Mouse (Mus musculus) heart, embryonic 15.5 days (tissue): ENCODE data around the gene Rbm47. TPM values are rescaled to one million over a fixed set of nuclear protein-coding genes. Genes with fewer than 3 reads are reported as not detected.

Experiments used
- ATAC-seq: fragments of 200-750 bp; cut with Nextera tagmentation; replicated peaks from 2 replicates; pipeline ENCODE4 v1.8.0; 2017; ENCODE audit warnings: low read depth, moderate TSS enrichment; ENCODE audit not compliant: insufficient number of reproducible peaks, insufficient read depth, low FRiP score
- H3K27ac ChIP-seq: fragments of 300-500 bp; sonication (generic); 2 replicates; pipeline ENCODE4 v1.5.1; 2015; ENCODE audit warnings: mild to moderate bottlenecking, inconsistent platforms
- H3K27me3 ChIP-seq: fragments of 300-500 bp; sonication (generic); 2 replicates; pipeline ENCODE4 v1.6.1; 2015; ENCODE audit warnings: inconsistent platforms
- H3K36me3 ChIP-seq: fragments of 300-500 bp; sonication (generic); 2 replicates; pipeline ENCODE4 v1.6.1; 2015; ENCODE audit warnings: mild to moderate bottlenecking, inconsistent platforms
- H3K4me1 ChIP-seq: fragments of 300-500 bp; sonication (generic); replicated peaks from 2 replicates; pipeline ENCODE4 v1.6.1; 2015; ENCODE audit warnings: inconsistent platforms
- H3K4me2 ChIP-seq: fragments of 300-500 bp; sonication (generic); 2 replicates; pipeline ENCODE4 v1.6.1; 2015; ENCODE audit warnings: inconsistent platforms, mild to moderate bottlenecking, moderate library complexity
- H3K4me3 ChIP-seq: fragments of 300-500 bp; sonication (generic); 2 replicates; pipeline ENCODE4 v1.5.1; 2015; ENCODE audit warnings: mild to moderate bottlenecking, inconsistent platforms
- H3K9ac ChIP-seq: fragments of 300-500 bp; sonication (generic); 2 replicates; pipeline ENCODE4 v1.6.1; 2015; ENCODE audit warnings: mild to moderate bottlenecking, inconsistent platforms
- H3K9me3 ChIP-seq: fragments of 300-500 bp; sonication (generic); replicated peaks from 2 replicates; pipeline ENCODE4 v1.6.1; 2016; ENCODE audit warnings: inconsistent platforms
- WGBS: fragments of 180-500 bp; shearing (Covaris S2); methylation state at CpG from one replicate; pipeline ENCODE4 v1.1.7; 2015; ENCODE audit warnings: mixed read lengths; 5-methylcytosine and 5-hydroxymethylcytosine counted together
- polyA plus RNA-seq: library from polyadenylated mRNA; unstranded; fragments of >200 nt; fragmentation: Nextera tagmentation; extraction: Ambion mirVana; gene quantifications from 2 replicates; pipeline ENCODE4 v1.2.1, GENCODE M21; 2015

The Rbm47 gene
- polyA plus RNA-seq, 1 experiment from 2014 or later: 2.1 TPM

- Histone ChIP-seq H3K36me3 (no peaks in the 10 kb centered on the region), H3K27me3 (0 out of 2 replicates have a peak, but pooled peaks cover under 1% of the 10 kb centered on the region), H3K9ac (no peak overlapping the region), H3K4me3 (no peak overlapping the region), H3K4me1 (no peaks in the 10 kb centered on the region), H3K4me2 (no peak overlapping the region), H3K9me3 (no peaks in the 10 kb centered on the region), H3K27ac (no peak overlapping the region)
- ATAC-seq: no peak
- 78% methylated on average over 14 of the region's 14 CpGs for WGBS
These were observed 29.6 kb downstream of the Rbm47 start for GRCm38 (mm10) chr5:66143093-66144032.

- no peak overlapping the region for H3K9ac ChIP-seq
- no peak for ATAC-seq
- WGBS: 87% methylated on average over 4 of the region's 4 CpGs
These were observed 31.4 kb downstream of the Rbm47 start for GRCm38 (mm10) chr5:66141474-66141873.

DNA sequence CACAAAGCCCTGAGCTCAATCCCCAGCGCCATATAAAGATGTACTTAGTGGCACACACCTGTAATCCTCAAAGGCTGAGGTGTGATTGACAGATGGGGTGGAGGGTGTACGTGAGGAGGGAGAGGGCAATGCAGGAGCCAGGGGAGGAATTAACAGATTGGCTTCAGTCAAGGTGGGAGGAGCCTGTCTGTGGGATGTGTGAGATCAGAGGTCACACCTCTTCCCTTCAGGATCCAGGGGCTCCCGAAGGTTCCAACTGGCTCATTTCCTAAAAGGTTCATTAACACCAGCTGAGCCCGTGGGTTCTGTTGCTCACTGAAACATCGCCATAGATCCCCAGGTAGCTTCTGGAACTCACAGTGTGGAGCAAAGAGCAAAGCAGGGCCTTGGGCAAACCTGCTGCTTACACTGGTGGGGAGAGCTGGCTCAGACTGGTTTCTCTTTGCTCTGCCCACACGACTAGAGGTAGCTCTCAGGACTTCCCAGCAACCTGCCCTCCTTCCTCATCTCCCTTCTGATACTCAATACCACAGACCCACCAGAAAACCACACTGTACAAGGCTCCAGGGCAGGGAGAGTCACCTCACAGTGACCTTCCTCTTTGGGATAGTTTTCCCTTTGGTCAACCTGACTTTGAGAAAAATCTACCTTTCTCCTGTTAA is 33.2 kb downstream of the Rbm47 start:
- Histone ChIP-seq H3K9me3 (no peaks in the 10 kb centered on the region), H3K4me3 (no peak overlapping the region), H3K9ac (no peak overlapping the region), H3K4me1 (no peaks in the 10 kb centered on the region), H3K27ac (no peak overlapping the region), H3K4me2 (no peak overlapping the region), H3K27me3 (no peaks in the 10 kb centered on the region), H3K36me3 (no peaks in the 10 kb centered on the region)
- ATAC-seq: no peak
- WGBS: 31% methylated on average over 6 of the region's 6 CpGs

More at GRCm38 (mm10) chr5:66141474-66141873, 31.4 kb downstream of the Rbm47 start:
- H3K4me1 ChIP-seq: no peaks in the 10 kb centered on the region
- no peaks in the 10 kb centered on the region for H3K9me3 ChIP-seq
- H3K36me3 ChIP-seq: no peaks in the 10 kb centered on the region
- no peak overlapping the region for H3K4me2 ChIP-seq
- no peak overlapping the region for H3K27ac ChIP-seq
- no peaks in the 10 kb centered on the region for H3K27me3 ChIP-seq
- H3K4me3 ChIP-seq: no peak overlapping the region

DNA sequence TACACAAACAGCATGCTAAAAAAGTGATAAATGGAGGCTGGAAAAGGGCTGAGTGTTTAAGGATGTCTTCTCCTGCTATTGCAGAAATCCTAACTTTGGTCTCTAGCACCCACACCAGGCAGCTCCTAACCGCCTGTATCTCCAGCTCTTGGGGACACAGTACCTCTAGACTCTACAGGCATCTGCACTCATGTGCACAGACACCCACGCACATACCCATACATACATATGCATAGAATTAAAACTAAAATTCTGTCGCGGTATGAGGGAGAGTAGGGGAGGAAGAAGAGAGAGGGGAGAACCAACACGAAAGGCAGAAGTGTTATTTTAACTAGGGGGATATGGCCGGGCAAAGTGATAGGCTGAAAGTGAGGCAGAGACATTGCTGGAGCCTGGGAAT is 33.7 kb downstream of the Rbm47 start:
- no peak for ATAC-seq
- no peaks in the 10 kb centered on the region for H3K9me3 ChIP-seq
- H3K27me3 ChIP-seq: no peaks in the 10 kb centered on the region
- no peak overlapping the region for H3K27ac ChIP-seq
- H3K36me3 ChIP-seq: no peaks in the 10 kb centered on the region
- WGBS: 65% methylated on average over 6 of the region's 6 CpGs
- H3K9ac ChIP-seq: no peak overlapping the region
- H3K4me2 ChIP-seq: no peak overlapping the region
- H3K4me3 ChIP-seq: no peak overlapping the region
- no peaks in the 10 kb centered on the region for H3K4me1 ChIP-seq

DNA sequence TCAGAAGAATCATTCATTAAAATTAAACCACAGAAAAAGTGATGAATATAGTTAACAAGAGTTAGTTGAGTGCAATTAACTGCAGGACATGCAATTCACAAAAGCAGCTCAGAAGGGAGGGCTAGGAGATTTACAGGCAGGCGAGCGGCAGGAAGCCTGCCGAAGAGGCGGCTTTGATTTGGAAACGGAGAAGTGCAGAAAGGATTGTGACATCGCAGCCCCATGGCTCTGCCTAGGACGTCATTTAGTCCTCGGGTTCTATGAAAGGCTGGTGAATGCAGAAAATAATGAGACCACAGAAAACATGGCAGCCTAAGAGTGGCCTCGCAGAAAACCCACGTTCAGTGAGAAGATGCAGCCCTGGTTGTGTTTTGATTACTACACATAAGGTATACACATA is 34.3 kb downstream of the Rbm47 start:
- Histone ChIP-seq H3K9me3 (no peaks in the 10 kb centered on the region), H3K4me2 (no peak overlapping the region), H3K27ac (no peak overlapping the region)

GRCm38 (mm10) chr5:66137250-66137649 is 35.7 kb downstream of the Rbm47 start:
- Histone ChIP-seq H3K27me3 (no peaks in the 10 kb centered on the region), H3K9me3 (no peaks in the 10 kb centered on the region), H3K27ac (no peak overlapping the region), H3K4me3 (no peak overlapping the region), H3K36me3 (no peaks in the 10 kb centered on the region), H3K4me1 (no peaks in the 10 kb centered on the region), H3K9ac (no peak overlapping the region), H3K4me2 (no peak overlapping the region)
- ATAC-seq: no peak
- WGBS: 60% methylated on average over 4 of the region's 4 CpGs

More for the DNA sequence above, 34.3 kb downstream of the Rbm47 start:
- H3K36me3 ChIP-seq: no peaks in the 10 kb centered on the region
- 33% methylated on average over 10 of the region's 10 CpGs for WGBS
- ATAC-seq: no peak
- no peaks in the 10 kb centered on the region for H3K4me1 ChIP-seq
- no peak overlapping the region for H3K9ac ChIP-seq
- no peak overlapping the region for H3K4me3 ChIP-seq
- H3K27me3 ChIP-seq: no peaks in the 10 kb centered on the region

- Histone ChIP-seq H3K27ac (no peak overlapping the region), H3K4me2 (no peak overlapping the region), H3K9me3 (no peaks in the 10 kb centered on the region), H3K27me3 (no peaks in the 10 kb centered on the region), H3K36me3 (no peaks in the 10 kb centered on the region), H3K4me3 (no peak overlapping the region), H3K9ac (no peak overlapping the region), H3K4me1 (no peaks in the 10 kb centered on the region)
- no peak for ATAC-seq
- 73% methylated on average over 3 of the region's 3 CpGs for WGBS
These were observed 37.1 kb downstream of the Rbm47 start for GRCm38 (mm10) chr5:66135853-66136210.

DNA sequence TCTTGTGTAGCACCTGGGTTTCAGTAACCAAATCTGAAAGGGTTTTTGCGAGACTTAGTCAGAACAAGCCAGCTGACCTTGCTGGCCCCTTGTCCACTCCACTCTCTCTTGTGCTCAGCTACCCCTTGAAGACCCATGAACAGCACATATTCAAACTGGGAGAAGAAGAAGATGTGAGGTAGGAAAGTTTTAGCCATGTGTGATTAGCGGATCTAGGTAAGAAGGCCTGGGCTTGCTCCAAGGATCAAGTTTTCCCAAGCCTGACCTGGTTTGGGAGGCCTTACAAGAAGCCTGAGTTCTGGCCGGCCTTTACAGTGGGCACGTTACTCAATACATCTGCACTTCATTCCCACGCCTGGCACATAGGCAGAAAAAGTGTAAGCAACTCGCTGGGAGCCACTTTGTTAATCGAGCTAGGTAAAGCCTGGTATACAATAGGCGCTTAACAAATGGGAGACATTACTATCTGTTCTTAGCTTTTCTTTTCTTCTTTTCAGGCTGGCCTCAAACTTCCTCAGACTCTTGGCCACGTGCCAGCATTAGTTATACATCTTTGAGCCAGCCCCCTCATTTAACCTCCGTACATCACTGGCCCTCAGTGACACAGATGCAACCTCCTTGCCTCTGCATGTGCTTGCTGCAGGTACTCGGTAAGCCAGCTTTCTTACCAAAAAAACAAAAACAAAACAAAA is 37.6 kb downstream of the Rbm47 start:
- Histone ChIP-seq H3K27ac (no peak overlapping the region), H3K4me2 (no peak overlapping the region), H3K4me3 (no peak overlapping the region), H3K9ac (no peak overlapping the region), H3K9me3 (no peaks in the 10 kb centered on the region), H3K27me3 (no peaks in the 10 kb centered on the region), H3K4me1 (no peaks in the 10 kb centered on the region), H3K36me3 (no peaks in the 10 kb centered on the region)
- 73% methylated on average over 11 of the region's 11 CpGs for WGBS
- ATAC-seq: no peak

DNA sequence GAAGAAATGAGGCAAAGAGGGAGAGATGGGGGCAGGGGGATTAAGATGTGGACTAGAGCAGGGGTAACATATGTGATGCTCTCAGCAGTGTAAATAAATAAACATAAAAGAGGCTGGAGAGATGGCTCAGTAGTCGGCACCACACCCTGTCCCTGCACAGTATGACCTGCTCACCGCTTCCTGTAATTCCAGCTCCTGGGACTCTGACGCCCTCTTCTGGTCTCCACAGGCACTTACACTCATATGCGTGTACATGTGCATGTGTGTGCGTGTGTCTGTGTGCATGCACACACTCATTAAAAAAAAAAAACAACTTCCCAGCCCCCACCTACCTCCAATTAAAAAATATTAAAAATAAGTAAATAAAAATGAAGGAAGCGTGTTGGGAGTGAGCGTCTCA is 38.3 kb downstream of the Rbm47 start:
- Histone ChIP-seq H3K9ac (no peak overlapping the region), H3K9me3 (no peaks in the 10 kb centered on the region), H3K27ac (no peak overlapping the region), H3K4me3 (no peak overlapping the region), H3K36me3 (no peaks in the 10 kb centered on the region), H3K27me3 (no peaks in the 10 kb centered on the region), H3K4me2 (no peak overlapping the region), H3K4me1 (no peaks in the 10 kb centered on the region)
- ATAC-seq: no peak
- 90% methylated on average over 7 of the region's 7 CpGs for WGBS

DNA sequence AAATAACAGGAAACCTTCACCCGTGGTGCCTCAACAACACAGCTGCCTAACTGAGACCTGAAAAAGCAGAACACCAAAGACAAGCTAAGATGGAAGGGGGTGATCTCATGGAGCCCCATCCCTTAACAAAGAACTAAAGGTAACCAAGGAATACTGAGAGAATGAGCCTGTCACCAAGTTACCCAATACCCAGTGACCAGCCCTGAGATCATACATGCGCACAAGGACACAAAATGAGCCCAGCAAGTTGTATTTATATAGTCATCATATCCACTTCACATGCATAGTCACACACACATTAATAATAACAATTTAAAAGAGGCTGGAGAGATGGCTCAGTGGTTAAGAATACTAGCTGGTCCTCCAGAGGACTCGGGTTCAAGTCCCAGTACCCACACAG is 44.0 kb downstream of the Rbm47 start:
- Histone ChIP-seq H3K4me1 (no peaks in the 10 kb centered on the region), H3K9ac (no peak overlapping the region), H3K27me3 (no peaks in the 10 kb centered on the region), H3K9me3 (no peaks in the 10 kb centered on the region), H3K4me3 (no peak overlapping the region), H3K36me3 (no peaks in the 10 kb centered on the region), H3K4me2 (no peak overlapping the region), H3K27ac (no peak overlapping the region)
- 86% methylated on average over 3 of the region's 3 CpGs for WGBS
- ATAC-seq: no peak

DNA sequence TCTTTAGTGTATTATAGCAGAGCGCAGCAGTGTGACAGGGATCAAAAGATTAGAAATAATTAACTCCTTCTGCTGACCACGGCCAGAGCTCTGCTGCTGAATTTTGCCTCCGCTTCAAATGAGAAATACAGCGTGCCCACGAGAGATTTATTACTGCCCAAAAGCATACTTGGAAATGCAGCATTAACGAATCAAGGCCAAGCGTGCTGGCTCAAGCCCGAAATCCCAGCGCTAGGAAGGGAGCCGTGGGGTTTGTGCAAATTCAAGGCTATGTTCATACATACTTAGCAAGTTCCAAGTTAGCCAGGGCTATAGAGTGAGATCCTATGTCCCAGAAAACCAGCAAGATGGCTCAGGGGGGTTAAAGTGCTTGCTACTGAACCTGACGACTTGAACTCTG is 47.5 kb downstream of the Rbm47 start:
- 70% methylated on average over 11 of the region's 11 CpGs for WGBS
- Histone ChIP-seq H3K27me3 (no peaks in the 10 kb centered on the region), H3K4me3 (no peak overlapping the region), H3K36me3 (no peaks in the 10 kb centered on the region), H3K4me2 (no peak overlapping the region), H3K27ac (no peak overlapping the region), H3K9ac (no peak overlapping the region), H3K9me3 (no peaks in the 10 kb centered on the region), H3K4me1 (no peaks in the 10 kb centered on the region)
- ATAC-seq: no peak
